Mouse (Mus musculus) kidney, embryonic 16.5 days (tissue): ENCODE results near the gene Sf3a1. TPM values are rescaled to one million over a fixed set of nuclear protein-coding genes. Genes with fewer than 3 reads are reported as not detected.
"Not testable (repeated sequence)": the region's sequence is repeated elsewhere in the genome, so short reads cannot be mapped to it uniquely, and the experiment has no call there.

Experiments used
- ATAC-seq: fragments of 200-750 bp; cut with Nextera tagmentation; 2 replicates; pipeline ENCODE4 v1.8.0; 2017; ENCODE audit warnings: moderate TSS enrichment; ENCODE audit not compliant: low FRiP score, low TSS enrichment
- H3K27ac ChIP-seq: fragments of 300-500 bp; sonication (generic); 2 replicates; pipeline ENCODE4 v1.5.1; 2014; ENCODE audit warnings: low read length
- H3K27me3 ChIP-seq: fragments of 300-500 bp; sonication (generic); 2 replicates; pipeline ENCODE4 v1.6.1; 2014; ENCODE audit warnings: low read length, control low read depth, mixed read lengths; ENCODE audit not compliant: insufficient read depth
- H3K36me3 ChIP-seq: fragments of 300-500 bp; sonication (generic); 2 replicates; pipeline ENCODE4 v1.6.1; 2014; ENCODE audit warnings: low read length, control low read depth, mixed read lengths; ENCODE audit not compliant: insufficient read depth
- H3K4me1 ChIP-seq: fragments of 300-500 bp; sonication (generic); 2 replicates; pipeline ENCODE4 v1.6.1; 2014; ENCODE audit warnings: low read length, control low read depth, mixed read lengths; ENCODE audit not compliant: insufficient read depth
- H3K4me2 ChIP-seq: fragments of 300-500 bp; sonication (generic); replicated peaks from 2 replicates; pipeline ENCODE4 v1.6.1; 2014; ENCODE audit warnings: low read depth, low read length
- H3K4me3 ChIP-seq: fragments of 300-500 bp; sonication (generic); 2 replicates; pipeline ENCODE4 v1.5.1; 2014; ENCODE audit warnings: mild to moderate bottlenecking, low read length
- H3K9ac ChIP-seq: fragments of 300-500 bp; sonication (generic); replicated peaks from 2 replicates; pipeline ENCODE4 v1.6.1; 2014; ENCODE audit warnings: low read length
- H3K9me3 ChIP-seq: fragments of 300-500 bp; sonication (generic); 2 replicates; pipeline ENCODE4 v1.6.1; 2016; ENCODE audit warnings: low read length, control low read depth
- WGBS: fragments of 180-500 bp; shearing (Covaris S2); extraction: QIAGEN DNeasy Blood & Tissue Kit; methylation state at CpG from one replicate; pipeline ENCODE4 v1.1.7; 2014; 5-methylcytosine and 5-hydroxymethylcytosine counted together
- polyA plus RNA-seq: library from polyadenylated mRNA; unstranded; fragments of >200 nt; fragmentation: Nextera tagmentation; extraction: Ambion mirVana; gene quantifications from 2 replicates; pipeline ENCODE4 v1.2.1, GENCODE M21; 2015

Sf3a1 gene
- polyA plus RNA-seq, 1 experiment from 2014 or later: 54.5 TPM

DNA sequence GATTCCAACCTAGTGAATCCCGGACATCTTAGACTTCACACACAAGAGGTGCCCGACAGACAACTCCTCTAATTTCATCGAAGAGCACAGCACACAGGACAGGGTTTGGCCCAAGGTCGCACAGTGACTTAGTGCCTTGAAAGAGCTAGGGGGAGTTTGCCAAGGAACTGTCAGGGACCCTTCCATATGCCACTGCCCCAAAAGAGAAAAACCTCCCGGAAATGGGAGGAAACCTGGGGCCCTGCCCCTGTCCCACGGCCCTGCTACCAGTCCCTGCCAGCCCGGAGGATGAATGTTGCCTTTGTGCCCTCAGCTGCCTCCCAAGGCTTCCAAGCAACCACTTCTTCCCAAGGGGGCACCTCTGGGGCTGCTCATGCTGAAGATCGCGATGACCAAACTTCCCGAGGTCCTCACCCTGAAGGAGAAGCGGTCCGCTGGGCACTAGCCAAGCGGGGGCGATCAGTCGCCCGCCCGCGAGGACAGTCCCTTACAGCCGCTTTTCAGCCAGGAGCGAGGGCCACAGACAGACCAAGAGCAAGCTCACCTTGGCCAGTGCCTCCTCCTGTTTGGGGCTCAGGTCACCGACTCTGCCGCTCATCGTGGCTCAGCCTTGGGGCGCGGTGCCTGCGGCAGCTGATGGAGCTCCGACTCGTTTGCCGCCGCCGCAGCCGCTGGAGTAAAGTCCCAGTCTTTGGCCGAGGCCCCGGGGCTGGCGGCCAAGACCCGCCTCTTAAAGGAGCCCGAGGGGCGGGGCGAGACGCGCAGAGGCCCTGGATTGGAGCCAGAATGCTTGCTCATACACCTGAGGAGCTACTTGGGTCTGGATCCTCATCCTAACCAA, 41.8 kb upstream of the Sf3a1 start:
- H3K27me3 ChIP-seq: peaks cover 9% of the 10 kb centered on the region; the same call in 1 of the 2 replicates
- H3K4me2 ChIP-seq: peak overlapping the region; percentile 93
- no peak overlapping the region for H3K27ac ChIP-seq
- under 1% methylated on average over 41 of the region's 41 CpGs for WGBS
- H3K9me3 ChIP-seq: no peaks in the 10 kb centered on the region
- H3K4me3 ChIP-seq: peak overlapping the region; percentile 54
- peaks cover 9% of the 10 kb centered on the region; the same call in 1 of the 2 replicates for H3K4me1 ChIP-seq
- H3K36me3 ChIP-seq: no peaks in the 10 kb centered on the region
- ATAC-seq: peak; percentile 63
- H3K9ac ChIP-seq: peak overlapping the region; percentile 61

DNA sequence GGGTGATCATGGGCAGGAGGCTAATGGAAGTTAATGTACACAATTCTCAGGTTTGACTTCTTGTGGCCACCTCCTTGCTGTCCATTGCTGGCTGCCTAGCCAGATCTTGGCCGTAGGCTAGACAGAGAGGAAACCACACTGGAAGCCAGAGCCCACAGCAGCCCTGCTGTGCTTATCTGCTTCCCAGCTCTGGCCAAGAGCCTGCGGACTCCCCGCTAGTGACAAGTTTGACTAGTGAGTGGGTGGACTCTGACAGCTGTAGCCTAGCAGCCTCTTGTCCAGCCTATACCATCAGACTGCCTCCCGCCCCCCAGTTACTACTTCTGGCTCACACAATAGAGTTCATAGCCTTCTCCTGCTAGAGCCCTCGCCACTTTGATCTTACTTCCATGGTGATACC, 40.5 kb upstream of the Sf3a1 start:
- no peak for ATAC-seq
- H3K4me2 ChIP-seq: no peak overlapping the region
- H3K27me3 ChIP-seq: peaks cover 9% of the 10 kb centered on the region; the same call in 1 of the 2 replicates
- 81% methylated on average over 5 of the region's 5 CpGs for WGBS
- 0 out of 2 replicates have a peak, but pooled peaks cover 2% of the 10 kb centered on the region for H3K9me3 ChIP-seq
- peaks cover 9% of the 10 kb centered on the region; the same call in 1 of the 2 replicates for H3K4me1 ChIP-seq
- no peaks in the 10 kb centered on the region for H3K36me3 ChIP-seq
- H3K4me3 ChIP-seq: no peak overlapping the region
- no peak overlapping the region for H3K27ac ChIP-seq
- no peak overlapping the region for H3K9ac ChIP-seq

DNA sequence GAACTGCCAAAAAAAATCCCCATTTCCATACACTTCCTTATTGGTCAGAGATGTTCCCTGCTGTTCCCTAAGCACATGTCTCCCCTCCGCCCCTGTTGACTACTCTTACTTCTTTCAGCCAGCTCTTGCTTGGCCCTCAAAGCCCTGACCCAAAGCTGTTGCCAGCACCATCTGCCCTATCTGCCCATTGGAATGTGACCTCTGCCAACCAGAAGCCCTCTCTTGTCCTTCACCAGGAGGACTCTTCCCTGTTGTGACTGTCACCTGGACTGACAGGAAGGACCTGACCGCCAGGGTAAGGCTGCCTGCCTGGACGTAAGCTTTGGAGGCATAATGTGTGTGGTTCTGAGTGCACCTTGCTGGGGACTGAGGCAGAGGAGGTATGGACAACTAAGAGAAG, 38.5 kb upstream of the Sf3a1 start:
- Histone ChIP-seq H3K27ac (no peak overlapping the region), H3K36me3 (no peaks in the 10 kb centered on the region), H3K9ac (no peak overlapping the region), H3K9me3 (peaks cover 12% of the 10 kb centered on the region), H3K4me1 (peaks cover 9% of the 10 kb centered on the region; the same call in 1 of the 2 replicates), H3K27me3 (peaks cover 9% of the 10 kb centered on the region; the same call in 1 of the 2 replicates), H3K4me3 (no peak overlapping the region), H3K4me2 (no peak overlapping the region)
- 79% methylated on average over 3 of the region's 3 CpGs for WGBS
- no peak for ATAC-seq

- 79% methylated on average over 5 of the region's 5 CpGs for WGBS
- no peak overlapping the region for H3K4me2 ChIP-seq
- no peak overlapping the region for H3K27ac ChIP-seq
- H3K4me1 ChIP-seq: peaks cover 9% of the 10 kb centered on the region; the same call in 1 of the 2 replicates
- peaks cover 16% of the 10 kb centered on the region for H3K9me3 ChIP-seq
- H3K27me3 ChIP-seq: peaks cover 9% of the 10 kb centered on the region; the same call in 1 of the 2 replicates
- no peaks in the 10 kb centered on the region for H3K36me3 ChIP-seq
- no peak overlapping the region for H3K9ac ChIP-seq
- no peak overlapping the region for H3K4me3 ChIP-seq
- ATAC-seq: no peak
Observed at GRCm38 (mm10) chr11:4122226-4122625, 37.9 kb upstream of the Sf3a1 start.

DNA sequence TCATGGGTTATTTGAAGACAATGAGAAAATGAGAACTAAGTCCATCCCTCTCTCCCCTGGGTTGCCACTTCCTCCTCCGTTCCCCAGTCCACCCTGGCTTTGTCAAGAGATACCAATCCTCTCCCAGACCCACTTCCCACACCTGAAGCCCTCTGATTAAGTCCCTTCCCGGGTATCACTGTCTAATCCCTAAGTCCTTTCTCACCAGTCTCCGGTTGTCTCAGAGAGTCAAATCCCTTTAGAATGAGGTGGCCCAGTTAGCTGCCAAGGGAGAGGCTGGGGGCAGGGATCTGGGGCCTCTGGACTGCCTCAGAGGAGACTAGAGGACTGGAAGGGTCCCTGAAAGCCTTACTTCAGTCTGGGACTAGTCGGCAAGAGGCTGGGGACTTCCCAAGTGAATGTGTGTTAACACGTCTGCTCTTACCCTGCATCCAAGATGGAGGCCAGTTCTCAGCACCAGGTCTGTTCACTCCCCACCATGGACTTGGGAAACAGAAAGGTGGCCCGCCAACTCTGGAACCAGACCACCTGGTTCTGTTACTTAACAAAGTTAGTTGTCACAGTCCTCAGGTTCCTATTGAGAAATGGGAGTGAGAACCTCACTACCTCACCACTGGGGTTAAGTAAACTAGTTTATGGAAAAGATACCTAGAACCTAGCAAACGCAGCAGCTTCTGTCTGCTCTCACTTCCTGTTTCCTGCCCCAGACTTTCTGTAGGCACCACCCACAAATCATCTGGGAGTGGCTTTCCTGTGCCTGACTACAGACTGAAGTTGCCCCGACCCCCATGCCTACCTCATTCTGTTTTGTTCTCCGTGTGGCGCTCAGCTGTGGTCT, 37.2 kb upstream of the Sf3a1 start, which contains the start of gene Sec14l2:
TSS of gene Sec14l2 (minus strand) at position 674 of the 838 bp plus-strand sequence.
- WGBS: 80% methylated on average over 10 of the region's 10 CpGs
- Histone ChIP-seq H3K4me2 (no peak within 1 kb of the TSS), H3K4me1 (peaks cover 3% of the 10 kb centered on the region; the same call in 1 of the 2 replicates), H3K27ac (no peak within 1 kb of the TSS), H3K27me3 (peaks cover 9% of the 10 kb centered on the region; the same call in 1 of the 2 replicates), H3K9ac (no peak within 1 kb of the TSS), H3K4me3 (no peak within 1 kb of the TSS), H3K9me3 (peaks cover 16% of the 10 kb centered on the region), H3K36me3 (no peaks in the 10 kb centered on the region)
- ATAC-seq: no peak

DNA sequence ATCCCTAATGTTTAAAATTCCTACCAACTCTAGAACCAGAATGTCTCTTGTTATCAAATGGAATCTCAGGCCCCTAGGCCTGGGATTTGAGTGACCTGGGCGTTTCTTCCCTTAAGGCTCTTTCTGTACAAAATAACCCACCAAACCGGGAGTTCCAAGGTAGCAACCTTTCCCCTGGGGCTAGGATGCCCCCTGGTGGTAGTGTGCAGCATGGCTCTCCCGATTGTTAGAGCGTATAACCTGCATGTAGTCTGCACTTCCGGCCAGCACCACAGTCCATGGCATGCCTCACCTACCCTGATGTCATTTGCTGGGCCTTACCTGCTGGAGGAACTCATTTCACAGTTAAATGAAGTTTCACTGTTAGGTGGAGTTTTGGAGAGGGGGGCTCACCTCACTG, 36.2 kb upstream of the Sf3a1 start:
- no peak for ATAC-seq
- Histone ChIP-seq H3K27me3 (peaks cover 8% of the 10 kb centered on the region; the same call in 1 of the 2 replicates), H3K36me3 (no peaks in the 10 kb centered on the region), H3K4me2 (no peak overlapping the region), H3K9me3 (peaks cover 16% of the 10 kb centered on the region), H3K4me1 (no peaks in the 10 kb centered on the region), H3K4me3 (no peak overlapping the region), H3K27ac (no peak overlapping the region), H3K9ac (no peak overlapping the region)
- 58% methylated on average over 5 of the region's 5 CpGs for WGBS

GRCm38 (mm10) chr11:4127059-4127458, 33.1 kb upstream of the Sf3a1 start:
- WGBS: 93% methylated on average over 1 of the region's 1 CpGs
- Histone ChIP-seq H3K27me3 (no peaks in the 10 kb centered on the region), H3K9me3 (peaks cover 16% of the 10 kb centered on the region), H3K4me3 (no peak overlapping the region), H3K9ac (no peak overlapping the region), H3K4me1 (no peaks in the 10 kb centered on the region), H3K36me3 (no peaks in the 10 kb centered on the region), H3K4me2 (no peak overlapping the region), H3K27ac (no peak overlapping the region)
- no peak for ATAC-seq

DNA sequence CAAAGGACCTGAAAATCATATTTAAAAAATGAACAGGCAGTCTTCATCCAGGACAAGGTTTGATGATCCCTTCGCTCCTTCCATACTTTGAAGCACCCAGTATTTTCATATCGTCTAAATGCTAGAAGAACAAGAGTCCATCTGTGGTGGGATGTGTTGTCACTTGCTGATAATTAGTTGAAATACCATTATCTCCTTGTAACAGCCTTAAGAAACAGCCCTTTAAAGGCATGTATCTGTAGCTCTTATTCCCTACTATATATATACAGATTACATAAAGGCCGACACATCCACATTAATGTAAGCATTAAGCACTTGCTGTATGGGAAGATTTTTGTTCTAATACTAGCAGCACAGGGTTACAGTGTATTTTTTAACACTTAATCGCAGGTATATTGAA, 31.7 kb upstream of the Sf3a1 start:
- H3K4me2 ChIP-seq, H3K36me3 ChIP-seq, H3K27me3 ChIP-seq, H3K4me3 ChIP-seq, H3K27ac ChIP-seq, ATAC-seq, H3K4me1 ChIP-seq, H3K9ac ChIP-seq: not testable (repeated sequence)
- 96% methylated on average over 4 of the region's 4 CpGs for WGBS
- H3K9me3 ChIP-seq: peaks cover 16% of the 10 kb centered on the region

DNA sequence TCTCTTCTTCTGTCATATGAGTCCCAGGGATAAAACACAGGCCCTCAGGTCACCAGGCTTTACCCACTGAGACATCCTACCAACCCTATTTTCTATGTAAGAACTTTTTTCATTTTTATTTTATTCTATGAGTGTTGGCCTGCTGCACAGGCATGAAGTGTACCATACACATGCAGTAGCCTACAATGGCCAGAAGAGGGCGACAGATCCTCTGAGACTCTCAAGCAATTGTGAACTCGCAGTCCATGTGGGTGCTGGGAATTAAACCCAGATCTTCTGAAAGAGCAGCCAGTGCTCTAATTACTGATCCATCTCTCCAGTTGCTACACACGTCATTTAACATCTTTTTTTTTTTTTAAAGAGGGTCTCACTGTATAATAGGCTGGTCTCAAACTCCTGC, 26.7 kb upstream of the Sf3a1 start:
- Histone ChIP-seq H3K9ac (no peak overlapping the region), H3K27me3 (no peaks in the 10 kb centered on the region), H3K27ac (no peak overlapping the region), H3K36me3 (no peaks in the 10 kb centered on the region; the same call in 1 of the 2 replicates), H3K4me3 (no peak overlapping the region), H3K4me2 (no peak overlapping the region), H3K4me1 (peaks cover 10% of the 10 kb centered on the region), H3K9me3 (no peaks in the 10 kb centered on the region)
- ATAC-seq: no peak
- WGBS: 62% methylated on average over 3 of the region's 3 CpGs
